Mouse (Mus musculus) CD4-positive, CD25-positive, alpha-beta regulatory T cell, adult 2 months (primary cell): Measurements from ENCODE around the gene Rnf31.
A peak's percentile ranks its signal among the peaks of the same experiment; 100 is the strongest.

Experiments used
- DNase-seq: peaks from one replicate; pipeline ENCODE4 v3.0.0-alpha.2; 2012; ENCODE audit warnings: low read depth, low spot score

Rnf31 gene

DNA sequence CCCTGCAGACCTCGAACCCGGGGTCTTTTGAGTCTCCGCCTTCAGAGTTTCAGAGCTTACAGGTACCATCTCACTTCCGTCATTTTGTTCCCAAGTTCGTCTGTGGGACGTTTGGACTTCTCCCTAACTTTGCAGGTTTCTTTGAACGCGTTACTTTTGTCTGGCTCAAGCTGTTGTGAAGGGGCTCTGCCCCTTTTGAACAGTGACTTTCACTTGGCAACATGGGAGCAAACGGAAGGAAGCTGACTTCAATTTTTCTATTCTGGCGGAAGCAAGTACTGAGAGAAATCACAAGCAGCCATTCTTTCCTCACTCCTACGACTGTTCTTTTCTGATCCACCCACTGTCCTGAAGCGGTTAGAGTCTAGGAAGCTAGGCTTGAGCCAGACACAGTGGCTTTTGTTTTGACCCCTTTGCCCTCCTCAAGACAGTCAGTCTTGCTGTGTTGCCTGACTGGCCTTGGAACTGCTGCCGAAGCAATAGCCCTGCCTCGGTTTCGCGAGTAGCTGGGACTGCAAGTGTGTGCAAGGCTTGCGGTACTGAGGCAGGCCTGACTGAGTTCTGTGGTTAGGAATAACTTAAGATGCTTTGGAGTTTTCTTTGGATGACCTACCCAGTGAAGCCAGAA lies 52.9 kb downstream of the Rnf31 start:
- DNase-seq, result peak; percentile 55

DNA sequence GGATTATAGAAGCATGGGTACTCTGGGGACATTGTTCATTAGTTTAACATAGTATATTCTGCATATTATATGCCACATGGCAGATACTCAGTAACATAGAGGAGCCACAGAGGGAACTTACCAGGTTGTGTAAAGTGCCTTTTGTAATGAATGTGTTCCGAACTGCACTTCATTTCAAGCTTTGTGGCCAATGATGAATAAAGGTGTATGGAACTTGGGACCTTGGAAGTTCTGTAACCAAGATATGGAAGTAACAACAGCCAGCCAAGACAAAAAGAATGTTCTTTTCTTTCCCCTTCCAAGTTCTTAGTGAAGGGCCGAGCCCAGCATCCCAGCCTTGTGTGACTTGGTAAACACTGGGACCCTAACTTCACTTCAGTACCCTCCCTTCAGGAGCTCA lies 58.4 kb downstream of the Rnf31 start, which contains the start of gene Tssk4:
Gene Tssk4, plus strand, starts transcription at position 301 of the 400 bp plus-strand sequence.
- no peak for DNase-seq

DNA sequence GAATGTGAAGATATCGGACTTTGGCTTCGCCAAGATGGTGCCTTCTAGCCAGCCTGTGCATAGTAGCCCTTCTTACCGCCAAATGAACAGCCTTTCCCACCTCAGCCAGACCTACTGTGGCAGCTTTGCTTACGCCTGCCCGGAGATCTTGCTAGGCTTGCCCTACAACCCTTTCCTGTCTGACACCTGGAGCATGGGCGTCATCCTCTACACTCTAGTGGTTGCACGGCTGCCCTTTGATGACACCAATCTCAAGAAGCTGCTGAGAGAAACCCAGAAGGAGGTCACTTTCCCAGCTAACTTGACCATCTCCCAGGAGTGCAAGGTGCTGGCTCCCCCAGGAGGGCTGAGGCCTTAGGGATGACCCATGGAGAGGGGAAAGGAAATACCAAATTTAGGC lies 60.0 kb downstream of the Rnf31 start:
- no peak for DNase-seq
